Mouse (Mus musculus): ENCODE results near the gene Emc8. TPM values are rescaled to one million over a fixed set of nuclear protein-coding genes. Genes with fewer than 3 reads are reported as not detected.
A peak's percentile ranks its signal among the peaks of the same experiment; 100 is the strongest.

Gene Emc8
- polyA plus RNA-seq, 1 experiment from 2014 or later = 220 TPM

DNA sequence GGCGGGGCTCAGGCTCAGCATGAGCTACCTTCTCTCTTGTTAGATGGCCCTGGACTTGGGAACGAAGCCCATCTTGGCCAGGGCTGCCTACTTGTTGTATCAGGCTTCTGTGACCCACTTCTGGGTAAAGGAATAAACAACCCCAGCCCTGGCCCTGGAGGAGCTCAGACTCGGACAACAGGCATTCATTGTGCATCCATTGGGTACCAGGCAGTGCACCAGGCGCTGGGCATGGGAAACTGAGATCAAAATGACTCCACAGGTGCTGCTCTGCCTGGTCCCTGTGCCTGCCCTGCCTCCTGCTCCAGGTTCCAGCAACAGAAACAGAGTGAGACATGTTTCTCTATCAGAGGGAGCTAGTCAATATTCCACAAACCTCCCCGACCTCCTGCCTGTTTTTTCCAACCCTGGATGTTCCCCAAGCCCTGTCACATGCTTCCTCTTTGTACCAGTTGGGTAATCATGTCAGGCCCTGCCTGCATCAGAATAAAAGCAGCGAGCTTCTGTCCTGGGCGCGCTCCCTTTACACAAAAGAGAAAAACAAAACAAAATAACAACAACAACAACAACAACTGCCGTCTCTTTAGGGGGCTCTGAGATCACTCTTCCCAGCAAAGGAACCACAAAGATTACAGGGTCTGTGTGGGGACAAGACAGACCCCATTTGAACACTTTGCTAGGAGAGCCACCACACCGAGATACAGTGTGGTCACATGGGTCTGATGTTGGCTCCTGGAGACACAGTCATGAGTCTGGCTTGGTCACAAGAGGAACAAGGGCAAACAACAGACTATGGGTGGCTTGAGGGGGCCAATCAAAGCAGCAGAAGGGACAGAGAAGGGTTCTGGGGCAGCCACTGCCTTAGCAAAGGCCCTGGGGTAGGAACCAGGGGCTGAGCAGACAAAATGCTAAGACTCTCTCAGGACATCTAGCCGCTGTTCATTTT lies 48.9 kb downstream of the Emc8 start:
- Histone ChIP-seq H3K9ac (no peak overlapping the region), H3K27me3 (no peaks in the 10 kb centered on the region), H3K4me2 (replicated peaks) (no peak overlapping the region), H3K4me3 (replicated peaks) (no peak overlapping the region), H3K36me3 (no peaks in the 10 kb centered on the region), H3K27ac (replicated peaks) (0 out of 2 replicates have a peak overlapping the region, but pooled peaks have one; percentile 4), H3K4me1 (peaks cover 17% of the 10 kb centered on the region; the same call in 1 of the 2 replicates), H3K9me3 (replicated peaks) (no peaks in the 10 kb centered on the region)
- ATAC-seq (ENCODE audit: insufficient number of reproducible peaks, low FRiP score, low TSS enrichment, low read depth) = no peak
- WGBS = 72% methylated on average over 11 of the region's 11 CpGs

DNA sequence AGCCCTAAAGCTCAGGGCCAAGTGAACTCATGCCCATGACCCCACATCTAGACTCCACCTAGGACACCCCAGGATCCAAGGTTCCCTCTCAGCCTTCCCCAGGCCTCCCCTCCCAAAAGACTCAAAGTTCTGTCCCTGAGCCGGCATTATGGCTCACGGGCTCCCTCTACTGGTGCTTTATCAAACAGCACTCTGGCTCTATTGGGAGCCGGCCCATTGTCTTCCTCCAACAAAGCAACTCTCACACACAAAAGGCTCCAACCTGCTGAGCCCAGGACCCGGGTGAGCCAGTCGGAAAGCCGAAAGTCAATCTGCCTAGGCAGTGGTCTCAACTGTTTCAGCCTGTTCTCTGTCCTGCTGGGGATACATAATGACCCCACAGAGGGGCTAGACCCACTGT lies 50.3 kb downstream of the Emc8 start:
- Histone ChIP-seq H3K36me3 (no peaks in the 10 kb centered on the region), H3K4me3 (replicated peaks) (no peak overlapping the region), H3K4me2 (replicated peaks) (no peak overlapping the region), H3K27ac (replicated peaks) (no peak overlapping the region), H3K9me3 (replicated peaks) (no peaks in the 10 kb centered on the region), H3K27me3 (no peaks in the 10 kb centered on the region), H3K9ac (no peak overlapping the region), H3K4me1 (peaks cover 17% of the 10 kb centered on the region; the same call in 1 of the 2 replicates)
- WGBS = 1% methylated on average over 6 of the region's 6 CpGs
- ATAC-seq (ENCODE audit: insufficient number of reproducible peaks, low FRiP score, low TSS enrichment, low read depth) = peak; percentile 48; the same call in 1 of the 2 replicates

DNA sequence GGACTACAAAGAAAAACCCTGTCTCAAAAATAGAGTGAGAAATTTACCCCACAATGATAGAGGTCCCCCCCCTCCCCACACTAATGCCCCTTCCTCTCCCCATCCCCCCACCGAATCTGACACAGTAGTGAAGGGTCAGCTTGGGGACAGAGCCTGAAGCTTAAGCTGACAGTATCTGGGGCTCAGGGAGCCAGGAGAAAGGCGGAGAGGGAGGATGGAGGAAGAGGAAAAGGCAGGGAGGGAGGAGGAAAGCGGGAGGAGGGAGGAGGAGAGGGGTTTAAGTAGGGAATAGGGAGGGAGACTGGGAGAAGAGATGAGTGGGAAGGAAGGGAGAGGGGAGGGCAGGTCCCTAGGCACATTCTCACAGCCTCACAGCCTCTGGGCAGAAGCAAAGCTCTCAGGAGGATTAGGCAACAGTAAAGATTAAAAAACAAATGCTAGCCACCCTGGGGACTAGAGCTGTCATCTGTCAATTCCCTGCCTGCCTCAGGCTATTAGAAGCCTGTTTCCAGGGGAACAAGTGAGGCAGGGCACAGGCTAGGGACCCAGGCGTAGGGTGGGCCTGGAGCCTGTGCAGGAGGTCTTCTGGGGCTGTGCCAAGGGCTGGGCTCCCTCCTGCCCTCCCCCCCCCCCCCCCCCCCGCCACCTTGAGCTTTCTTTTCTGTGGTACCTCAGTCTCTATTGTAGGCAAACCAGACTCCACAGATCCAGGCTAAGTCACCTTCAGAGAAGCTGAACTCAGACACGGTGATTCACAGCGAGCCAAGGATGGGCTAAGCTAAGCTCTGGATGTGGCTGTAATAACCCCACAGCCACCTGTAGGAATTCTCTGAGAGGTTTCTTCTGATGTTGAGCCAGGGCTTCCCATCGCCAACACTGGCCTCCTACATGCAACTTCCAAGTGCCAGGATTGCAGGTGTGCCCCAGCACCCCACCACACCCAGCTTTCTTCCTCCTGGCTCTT lies 51.4 kb downstream of the Emc8 start:
- Histone ChIP-seq H3K27me3 (no peaks in the 10 kb centered on the region), H3K9ac (no peak overlapping the region), H3K27ac (replicated peaks) (no peak overlapping the region), H3K9me3 (replicated peaks) (no peaks in the 10 kb centered on the region), H3K4me3 (replicated peaks) (no peak overlapping the region), H3K4me1 (peaks cover 17% of the 10 kb centered on the region; the same call in 1 of the 2 replicates), H3K36me3 (no peaks in the 10 kb centered on the region), H3K4me2 (replicated peaks) (no peak overlapping the region)
- 31% methylated on average over 7 of the region's 8 CpGs for WGBS
- ATAC-seq (ENCODE audit: insufficient number of reproducible peaks, low FRiP score, low TSS enrichment, low read depth) = no peak

DNA sequence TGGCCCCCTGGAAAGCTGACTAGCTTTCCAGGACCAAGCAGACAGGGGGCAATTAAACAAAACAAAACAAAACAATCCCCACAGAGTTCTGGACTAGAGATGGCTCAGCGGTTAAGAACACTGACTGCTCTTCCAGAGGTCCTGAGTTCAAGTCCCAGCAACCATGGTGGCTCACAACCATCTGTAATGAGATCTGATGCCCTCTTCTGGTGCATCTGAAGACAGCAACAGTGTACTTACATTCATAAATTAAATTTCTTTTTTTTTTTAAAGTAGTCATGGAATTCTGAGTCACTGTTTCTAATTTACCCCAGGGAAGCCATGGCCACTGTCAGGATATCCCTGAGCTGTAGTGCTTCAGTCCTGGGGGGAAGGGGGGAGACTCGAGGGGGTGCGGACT lies 53.9 kb downstream of the Emc8 start:
- Histone ChIP-seq H3K27ac (replicated peaks) (no peak overlapping the region), H3K4me2 (replicated peaks) (no peak overlapping the region), H3K4me1 (peaks cover 17% of the 10 kb centered on the region; the same call in 1 of the 2 replicates), H3K9ac (no peak overlapping the region), H3K9me3 (replicated peaks) (no peaks in the 10 kb centered on the region), H3K36me3 (no peaks in the 10 kb centered on the region), H3K27me3 (no peaks in the 10 kb centered on the region), H3K4me3 (replicated peaks) (no peak overlapping the region)
- ATAC-seq (ENCODE audit: insufficient number of reproducible peaks, low FRiP score, low TSS enrichment, low read depth) = no peak
- 73% methylated on average over 3 of the region's 3 CpGs for WGBS

DNA sequence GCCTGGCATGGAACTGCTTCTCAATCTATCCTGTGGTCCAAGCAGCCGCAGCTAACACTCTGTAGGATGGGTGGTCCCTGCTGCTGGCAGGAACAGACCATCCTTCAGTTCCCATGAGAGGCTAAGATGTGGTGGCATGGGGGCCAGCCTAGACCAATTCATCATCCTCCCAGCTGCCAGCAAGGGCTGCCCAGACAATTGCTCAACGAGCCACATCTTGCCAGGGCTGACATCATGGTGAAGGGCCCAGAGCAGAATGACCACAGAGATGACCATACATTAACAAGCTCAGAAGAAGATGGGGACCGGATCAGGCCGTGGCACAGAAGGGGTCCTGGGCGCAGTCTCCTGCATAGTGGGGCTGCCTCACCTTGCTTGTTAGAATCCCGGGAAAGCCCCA lies 57.5 kb downstream of the Emc8 start:
- Histone ChIP-seq H3K9ac (no peak overlapping the region), H3K36me3 (no peaks in the 10 kb centered on the region), H3K4me2 (replicated peaks) (no peak overlapping the region), H3K4me3 (replicated peaks) (no peak overlapping the region), H3K27me3 (no peaks in the 10 kb centered on the region), H3K27ac (replicated peaks) (no peak overlapping the region), H3K9me3 (replicated peaks) (no peaks in the 10 kb centered on the region), H3K4me1 (no peaks in the 10 kb centered on the region; the same call in 1 of the 2 replicates)
- WGBS = 76% methylated on average over 6 of the region's 6 CpGs
- ATAC-seq (ENCODE audit: insufficient number of reproducible peaks, low FRiP score, low TSS enrichment, low read depth) = no peak

DNA sequence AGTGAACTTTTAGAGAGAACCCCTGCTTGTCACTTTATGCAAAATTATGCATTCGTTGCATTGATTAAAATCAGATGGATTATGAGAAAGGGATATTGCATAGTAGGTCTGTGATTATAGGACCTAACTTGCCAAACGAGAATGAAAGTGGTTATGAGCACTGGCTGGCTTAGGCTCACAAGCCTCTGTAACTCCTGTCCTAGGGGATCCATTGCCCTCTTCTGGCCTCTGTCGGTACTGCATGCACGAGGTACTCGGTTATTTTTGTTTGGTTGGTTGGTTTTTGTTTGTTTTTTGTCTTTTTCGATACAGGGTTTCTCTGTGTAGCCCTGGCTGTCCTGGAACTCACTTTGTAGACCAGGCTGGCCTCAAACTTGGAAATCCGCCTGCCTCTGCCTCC lies 60.5 kb downstream of the Emc8 start:
- 12% methylated on average over 7 of the region's 7 CpGs for WGBS
- no peaks in the 10 kb centered on the region for H3K27me3 ChIP-seq

DNA sequence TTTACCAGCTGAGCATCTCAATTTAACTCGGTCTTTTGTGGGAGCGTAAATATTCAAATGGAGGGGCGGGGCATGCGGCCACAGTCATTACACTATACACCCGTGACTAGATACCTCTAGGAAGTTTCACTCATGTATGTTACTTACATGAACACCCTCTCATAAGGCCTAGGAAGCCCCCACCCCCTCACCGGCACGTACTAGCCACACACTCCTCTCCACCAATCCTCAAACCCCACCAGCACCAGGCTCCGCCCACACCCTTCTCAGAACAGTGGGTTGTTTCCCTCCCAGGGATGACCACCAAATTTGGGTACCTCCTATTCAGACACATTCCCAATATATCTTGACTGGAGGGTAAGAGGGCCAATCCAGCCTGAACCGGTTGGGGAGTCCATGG lies 60.9 kb downstream of the Emc8 start:
- Histone ChIP-seq H3K4me3 (replicated peaks) (no peak overlapping the region), H3K36me3 (no peaks in the 10 kb centered on the region), H3K27me3 (no peaks in the 10 kb centered on the region), H3K9ac (no peak overlapping the region), H3K4me1 (peaks cover 6% of the 10 kb centered on the region), H3K9me3 (replicated peaks) (no peaks in the 10 kb centered on the region), H3K27ac (replicated peaks) (no peak overlapping the region), H3K4me2 (replicated peaks) (no peak overlapping the region)
- no peak for ATAC-seq (ENCODE audit: insufficient number of reproducible peaks, low FRiP score, low TSS enrichment, low read depth)
- 78% methylated on average over 9 of the region's 9 CpGs for WGBS

More for the DNA sequence above, 60.5 kb downstream of the Emc8 start:
- peaks cover 2% of the 10 kb centered on the region for H3K4me1 ChIP-seq
- no peaks in the 10 kb centered on the region for H3K9me3 ChIP-seq (replicated peaks)
- no peak overlapping the region for H3K27ac ChIP-seq (replicated peaks)
- H3K4me2 ChIP-seq (replicated peaks) = no peak overlapping the region
- no peak overlapping the region for H3K4me3 ChIP-seq (replicated peaks)
- no peak overlapping the region for H3K9ac ChIP-seq
- no peaks in the 10 kb centered on the region for H3K36me3 ChIP-seq
- no peak for ATAC-seq (ENCODE audit: insufficient number of reproducible peaks, low FRiP score, low TSS enrichment, low read depth)

Other genes with a start within 250 kb of the Emc8 start
- 81.7 and 85.6 TPM in 2 replicates for gene Gins2, start 79.3 kb downstream of the Emc8 start, polyA plus RNA-seq (2015; fragmentation: Nextera tagmentation; extraction: Ambion mirVana)
- gene 1190005I06Rik, start 20.9 kb downstream of the Emc8 start, polyA plus RNA-seq (2015; fragmentation: Nextera tagmentation; extraction: Ambion mirVana) = 8.3 and 10.1 TPM in 2 replicates
- gene Gm27021, start 494 bp downstream of the Emc8 start, polyA plus RNA-seq (2015; fragmentation: Nextera tagmentation; extraction: Ambion mirVana) = 0.67 and 6.2 TPM in 2 replicates
- gene Cox4i1, start 351 bp downstream of the Emc8 start, polyA plus RNA-seq (2015; fragmentation: Nextera tagmentation; extraction: Ambion mirVana) = 1,008 and 1,040 TPM in 2 replicates
- gene Irf8, start 67.8 kb upstream of the Emc8 start, polyA plus RNA-seq (2015; fragmentation: Nextera tagmentation; extraction: Ambion mirVana) = 10.0 and 10.2 TPM in 2 replicates

All from embryonic facial prominence, embryonic 15.5 days (tissue).